Comparison of ENCODE assay signal across 8 mouse cellular contexts in the genomic region with DNA sequence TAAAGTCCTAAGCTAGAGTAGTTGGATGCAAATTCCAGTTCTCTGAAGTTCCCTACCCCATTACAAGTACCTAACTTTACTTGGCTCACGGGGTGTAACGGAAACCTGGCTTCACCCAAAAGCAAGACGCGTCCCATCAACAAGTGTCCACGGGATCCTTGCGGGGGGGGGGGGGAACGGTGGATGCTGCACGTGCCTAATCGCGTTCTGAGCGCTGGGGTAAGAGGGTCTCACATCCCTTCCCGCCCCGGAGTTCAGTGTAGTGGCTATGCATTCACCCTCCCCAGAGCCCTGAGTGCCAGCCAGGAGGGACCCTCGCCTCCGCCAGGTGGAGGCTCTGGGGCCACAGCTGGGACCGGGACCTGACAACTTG. TPM values are rescaled to one million over a fixed set of nuclear protein-coding genes. Genes with fewer than 3 reads are reported as not detected.
DNase-seq lines count a peak whose midpoint lies in the region; ATAC-seq and TF ChIP-seq lines count a peak whose summit lies in the region.

No protein-coding gene starts in this region.

- intact Hi-C loops in heart, adult 2 months (cut with DNase I): loop anchor here (2.0 to 5.0 kb wide), 2 partner anchors 101 to 306 kb away; a partner anchor contains a TSS

- no peaks in the 10 kb centered on the region for H3K27me3 ChIP-seq in heart, adult 2 months (ENCODE audit: control insufficient read depth, insufficient read depth, low read length)
- H3K27me3 ChIP-seq in E14TG2a.4 (ENCODE audit: insufficient read depth, low read length): peaks cover 32% of the 10 kb centered on the region
- H3K27me3 ChIP-seq in forebrain, embryonic 16.5 days (replicated peaks; ENCODE audit: control insufficient read depth, insufficient read depth, low read length): peaks cover 19% of the 10 kb centered on the region
- H3K27me3 ChIP-seq in liver, postnatal 0 days (ENCODE audit: insufficient read depth, low read length): no peaks in the 10 kb centered on the region

- TF ChIP-seq POLR2A in heart, adult 2 months (IDR thresholded peaks at IDR 0.05; ENCODE audit: insufficient read depth, low read depth, low read length): no peak

- no peaks in the 10 kb centered on the region; the same call in 1 of the 2 replicates for H3K79me2 ChIP-seq in heart, adult 2 months (replicated peaks; ENCODE audit: control insufficient read depth, insufficient read depth, low read length)

- H3K4me3 ChIP-seq in heart, adult 2 months: peak overlapping the region; percentile 70
- peak overlapping the region; percentile 92 for H3K4me3 ChIP-seq in E14TG2a.4 (replicated peaks; ENCODE audit: low read length)
- peak overlapping the region; percentile 76 for H3K4me3 ChIP-seq in forebrain, embryonic 16.5 days (replicated peaks; ENCODE audit: low read length)
- peak overlapping the region; percentile 79 for H3K4me3 ChIP-seq in liver, postnatal 0 days (ENCODE audit: low read depth, low read length)

- peak overlapping the region; percentile 99 for H3K9ac ChIP-seq in heart, adult 2 months (ENCODE audit: low read depth, low read length)
- H3K9ac ChIP-seq in forebrain, embryonic 16.5 days (replicated peaks; ENCODE audit: low read depth, low read length): peak overlapping the region; percentile 56; the same call in 1 of the 2 replicates
- peak overlapping the region; percentile 80 for H3K9ac ChIP-seq in liver, postnatal 0 days (replicated peaks)

- peaks cover 5% of the 10 kb centered on the region; the same call in 1 of the 2 replicates for H3K9me3 ChIP-seq in E14TG2a.4 (ENCODE audit: low read length)
- H3K9me3 ChIP-seq in forebrain, embryonic 16.5 days (ENCODE audit: control insufficient read depth, low read length): no peaks in the 10 kb centered on the region
- no peaks in the 10 kb centered on the region for H3K9me3 ChIP-seq in liver, postnatal 0 days (ENCODE audit: low read length)

- H3K36me3 ChIP-seq in heart, adult 2 months (ENCODE audit: control insufficient read depth, insufficient read depth, low read length): 0 out of 2 replicates have a peak, but pooled peaks cover 4% of the 10 kb centered on the region
- H3K36me3 ChIP-seq in E14TG2a.4 (ENCODE audit: insufficient read depth, low read length): no peaks in the 10 kb centered on the region
- H3K36me3 ChIP-seq in forebrain, embryonic 16.5 days (ENCODE audit: control insufficient read depth, insufficient read depth): no peaks in the 10 kb centered on the region
- no peaks in the 10 kb centered on the region for H3K36me3 ChIP-seq in liver, postnatal 0 days (replicated peaks; ENCODE audit: insufficient read depth, low read length)

- H3K4me2 ChIP-seq in forebrain, embryonic 16.5 days (ENCODE audit: low read length): peak overlapping the region; percentile 99
- H3K4me2 ChIP-seq in liver, postnatal 0 days (ENCODE audit: low read depth, low read length): peak overlapping the region; percentile 91

- 2% methylated on average over 16 of the region's 16 CpGs for WGBS in heart, adult 2 months
- WGBS in forebrain, embryonic 16.5 days: 2% methylated on average over 14 of the region's 16 CpGs
- 2% methylated on average over 16 of the region's 16 CpGs for WGBS in liver, postnatal 0 days (ENCODE audit: insufficient replicate concordance)

- H3K4me1 ChIP-seq in heart, adult 2 months (ENCODE audit: control insufficient read depth, insufficient read depth, low read length): peaks cover 3% of the 10 kb centered on the region
- peaks cover 18% of the 10 kb centered on the region for H3K4me1 ChIP-seq in E14TG2a.4 (replicated peaks; ENCODE audit: low read depth, low read length)
- H3K4me1 ChIP-seq in forebrain, embryonic 16.5 days (replicated peaks; ENCODE audit: control insufficient read depth, insufficient read depth, low read length): peaks cover 10% of the 10 kb centered on the region
- peaks cover 17% of the 10 kb centered on the region for H3K4me1 ChIP-seq in liver, postnatal 0 days (ENCODE audit: insufficient read depth)

- peak overlapping the region; percentile 96 for H3K27ac ChIP-seq in heart, adult 2 months
- H3K27ac ChIP-seq in forebrain, embryonic 16.5 days (ENCODE audit: low read length): no peak overlapping the region
- peak overlapping the region; percentile 88 for H3K27ac ChIP-seq in liver, postnatal 0 days (ENCODE audit: low read depth)

- TF ChIP-seq EP300 in heart, adult 2 months (IDR thresholded peaks at IDR 0.05; ENCODE audit: insufficient read depth, low read depth, low read length): no peak
- TF ChIP-seq EP300 in liver, postnatal 0 days (IDR thresholded peaks at IDR 0.05; ENCODE audit: low read depth): no peak

- no peak for TF ChIP-seq CTCF in heart, adult 2 months (IDR thresholded peaks at IDR 0.05)
- TF ChIP-seq CTCF in E14TG2a.4 (conservative IDR thresholded peaks at IDR 0.05; ENCODE audit: low read length): no peak
- no peak for TF ChIP-seq CTCF in liver, postnatal 0 days (IDR thresholded peaks at IDR 0.05; ENCODE audit: low read depth)

- no peak for DNase-seq in heart, adult 2 months
- DNase-seq in heart, adult 11 months: no peak
- no peak for DNase-seq in liver, postnatal 0 days
- no peak for DNase-seq in urinary bladder, adult 18-20 months (ENCODE audit: low spot score in 2 of 2)
- no peak for DNase-seq in adrenal gland, postnatal 4 days (ENCODE audit: low spot score in 2 of 2)
- no peak for DNase-seq in spleen, postnatal 4 days (ENCODE audit: low spot score in 2 of 2)

- ATAC-seq in forebrain, embryonic 16.5 days: peak; percentile 14; the same call in 1 of the 2 replicates
- no peak for ATAC-seq in liver, postnatal 0 days

RNA-seq across cellular contexts. Expression of a gene that starts 0.8 kb away (rescaled TPM):
- 1 to 10 TPM; 6.3 to 7.0 TPM for total RNA-seq in heart, adult 2 months (2021)
- polyA plus RNA-seq in heart, adult 2 months (2012; rRNA removed): 4.7 and 8.9 TPM in 2 replicates
- 1.5 and 2.3 TPM in 2 replicates for polyA plus RNA-seq in forebrain, embryonic 16.5 days (2015; fragmentation: Nextera tagmentation; extraction: Ambion mirVana)
- polyA plus RNA-seq in liver, postnatal 0 days (2015; fragmentation: Nextera tagmentation; extraction: Ambion mirVana): 29.6 and 38.3 TPM in 2 replicates
- 10 to 100 TPM; 42.3 to 43.9 TPM for total RNA-seq in adrenal gland, postnatal 4 days (2021)
